Mouse (Mus musculus) thymus, postnatal 25 days (tissue): Measurements from ENCODE around the gene Esp1.
"Not testable (repeated sequence)": the region's sequence is repeated elsewhere in the genome, so short reads cannot be mapped to it uniquely, and the experiment has no call there.

ENCODE experiments used
- DNase-seq: peaks from one replicate; pipeline ENCODE4 v3.0.0; 2022

The Esp1 gene

DNA sequence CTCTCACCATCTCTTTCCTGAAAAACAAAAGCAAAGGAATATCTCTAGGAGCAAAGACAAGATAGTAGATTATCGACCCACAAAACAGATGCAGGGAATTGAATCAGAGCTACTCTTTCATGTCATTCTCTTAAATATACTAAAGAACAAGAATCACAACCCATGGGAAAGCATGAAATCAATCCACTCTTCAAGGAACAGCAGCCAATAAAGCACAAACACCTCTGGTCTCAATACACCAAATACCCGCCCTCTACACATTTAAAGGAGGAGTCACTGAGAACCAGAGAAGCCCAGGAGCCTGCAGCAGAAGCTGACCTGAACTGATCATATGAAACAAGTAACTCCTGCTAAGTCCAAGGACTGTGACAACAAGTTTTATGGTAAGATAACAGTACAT is at the start of gene Esp1:
Gene Esp1, plus strand, starts transcription at position 301 of the 400 bp plus-strand sequence.
- no peak for DNase-seq

DNA sequence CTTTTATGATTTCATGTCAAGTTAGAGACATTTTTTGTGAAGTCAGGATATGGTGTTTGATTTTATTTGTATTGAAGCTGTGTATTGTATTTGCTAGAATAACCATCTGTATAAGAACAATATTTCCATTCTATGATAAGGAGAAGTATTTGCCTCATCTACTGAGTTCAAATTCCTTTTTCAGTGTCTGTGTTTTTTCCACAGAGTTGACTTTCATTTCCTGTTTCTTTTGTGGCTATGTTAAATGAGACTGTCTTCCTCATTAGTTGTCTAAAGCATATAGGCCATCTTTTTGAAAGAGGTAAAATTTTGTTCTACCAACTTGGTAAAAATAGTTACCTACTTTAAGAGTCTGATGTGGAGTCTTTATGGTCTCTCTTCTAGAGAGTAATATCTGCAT is 10.6 kb upstream of the Esp1 start:
- no peak for DNase-seq

DNA sequence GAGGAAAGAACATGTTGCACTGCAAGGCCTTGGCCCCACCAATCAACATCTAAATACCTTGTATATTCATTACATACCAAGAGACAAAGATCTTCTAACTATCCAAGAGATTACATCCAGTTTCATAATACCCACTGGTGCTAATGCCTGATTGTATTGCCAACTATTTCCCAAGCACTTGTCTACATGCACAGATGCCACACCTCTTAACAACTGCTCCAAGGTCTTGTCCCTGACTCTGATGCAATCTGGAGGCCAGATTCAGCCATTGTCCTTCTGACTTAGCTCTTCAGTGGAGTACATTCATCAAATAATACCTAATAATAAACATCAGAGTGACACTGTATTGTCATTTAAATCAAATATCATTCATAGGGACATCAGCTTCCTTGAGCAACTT is 9.9 kb upstream of the Esp1 start:
- DNase-seq, result not testable (repeated sequence)

DNA sequence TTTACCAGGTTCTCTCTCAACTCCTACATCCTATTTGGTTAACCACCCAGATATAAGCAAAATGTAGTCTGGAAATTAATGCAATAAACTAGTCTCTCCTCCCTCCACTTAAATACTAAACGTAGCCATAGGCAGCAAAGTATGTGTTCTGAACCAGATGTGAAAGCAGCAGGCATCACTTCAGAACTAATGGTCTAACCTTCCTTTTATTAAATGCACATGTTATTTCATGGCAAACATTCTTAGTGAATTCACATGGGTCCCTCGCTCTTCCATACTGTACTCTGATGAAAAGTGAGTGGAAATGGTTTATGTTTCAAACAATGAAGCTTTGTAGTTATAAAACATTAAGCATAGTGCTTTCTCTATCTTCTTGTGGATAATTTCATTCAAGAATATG is 4.4 kb downstream of the Esp1 start:
- no peak for DNase-seq

DNA sequence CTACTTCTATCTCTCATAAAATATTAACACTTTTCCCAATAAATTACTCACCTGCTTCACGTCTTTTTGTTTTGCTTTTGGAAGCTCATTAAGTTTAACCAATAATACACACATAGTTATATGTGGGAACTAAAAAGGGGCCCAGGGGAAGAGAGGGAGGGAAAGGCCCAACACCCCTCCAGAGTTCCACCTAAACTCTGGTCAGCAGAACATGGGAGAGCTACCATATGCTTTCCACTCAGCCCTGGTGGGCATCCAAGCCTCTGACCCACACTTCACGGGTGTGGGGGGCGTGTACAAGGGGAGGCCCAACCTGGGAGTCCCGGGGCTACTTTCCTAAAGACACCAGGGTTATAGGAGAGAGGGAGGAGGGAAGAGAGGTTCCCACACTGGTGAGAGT is 4.8 kb downstream of the Esp1 start:
- no peak for DNase-seq

DNA sequence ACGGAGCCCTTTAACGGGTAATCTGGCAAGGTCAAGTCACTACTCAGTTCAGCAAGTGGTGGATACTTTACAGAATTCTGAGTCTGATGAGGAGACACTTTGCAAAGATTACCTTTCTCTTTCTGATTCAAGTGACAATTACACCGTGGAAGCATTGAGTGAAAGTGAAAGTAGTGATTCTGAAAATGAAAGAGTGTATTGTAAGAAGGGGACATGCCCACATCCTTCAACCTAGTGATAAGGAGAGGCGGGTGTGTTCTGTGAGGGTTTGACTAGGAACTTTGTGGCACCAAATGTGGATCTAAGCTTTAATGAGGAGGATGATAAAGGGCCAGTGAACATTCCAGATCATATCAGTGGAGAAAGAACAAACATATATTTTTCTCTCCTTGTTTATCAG is 36.7 kb downstream of the Esp1 start:
- no peak for DNase-seq

DNA sequence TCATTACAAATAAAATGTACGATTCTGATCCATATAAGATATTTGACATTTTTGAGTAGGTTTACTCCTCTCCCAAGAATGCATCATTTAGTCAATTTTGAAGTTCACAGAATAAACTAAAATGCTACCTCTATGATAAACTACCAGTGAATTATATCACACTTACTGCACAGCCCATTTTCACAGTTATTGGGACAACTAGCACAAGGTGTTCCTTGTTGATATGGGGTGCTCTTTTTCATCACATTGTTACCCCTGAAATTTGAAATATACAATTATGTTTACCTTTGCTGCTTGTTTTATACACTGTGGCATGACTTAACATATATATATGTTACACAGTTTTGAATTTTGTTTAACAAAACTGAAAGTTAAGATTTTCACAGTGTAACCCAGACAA is 40.2 kb downstream of the Esp1 start:
- DNase-seq, result no peak
